Mouse (Mus musculus): Measurements from ENCODE around the gene Keg1.
A peak's percentile ranks its signal among the peaks of the same experiment; 100 is the strongest.
"Not testable (repeated sequence)": the region's sequence is repeated elsewhere in the genome, so short reads cannot be mapped to it uniquely, and the experiment has no call there.

Keg1 gene

DNA sequence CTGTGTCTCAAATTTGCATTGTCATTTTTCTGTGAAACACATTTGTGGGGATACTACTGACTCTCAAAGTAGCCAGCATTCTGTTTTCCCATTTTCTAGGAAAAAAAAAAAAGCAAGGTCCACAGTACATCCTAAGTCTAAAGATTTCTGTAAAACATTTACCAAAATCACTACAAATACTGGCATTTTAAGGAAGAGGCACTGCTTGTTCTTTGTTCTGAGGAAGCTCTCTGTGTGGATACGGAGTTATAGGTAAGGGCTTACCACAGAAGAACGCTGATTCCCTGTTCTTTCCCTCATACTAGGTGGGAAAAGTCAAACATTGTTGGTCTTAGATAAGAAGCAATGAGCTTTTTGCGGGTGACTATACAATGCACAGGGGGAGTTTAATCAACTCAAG, at the start of gene Keg1:
TSS of gene Keg1 (plus strand) at position 197 of the 400 bp plus-strand sequence.
- no peak for DNase-seq (ENCODE audit: low read depth, low spot score)

- no peak for DNase-seq (ENCODE audit: low read depth, low spot score)
Observed at GRCm38 (mm10) chr19:12649511-12649910, 46.1 kb upstream of the Keg1 start.

DNA sequence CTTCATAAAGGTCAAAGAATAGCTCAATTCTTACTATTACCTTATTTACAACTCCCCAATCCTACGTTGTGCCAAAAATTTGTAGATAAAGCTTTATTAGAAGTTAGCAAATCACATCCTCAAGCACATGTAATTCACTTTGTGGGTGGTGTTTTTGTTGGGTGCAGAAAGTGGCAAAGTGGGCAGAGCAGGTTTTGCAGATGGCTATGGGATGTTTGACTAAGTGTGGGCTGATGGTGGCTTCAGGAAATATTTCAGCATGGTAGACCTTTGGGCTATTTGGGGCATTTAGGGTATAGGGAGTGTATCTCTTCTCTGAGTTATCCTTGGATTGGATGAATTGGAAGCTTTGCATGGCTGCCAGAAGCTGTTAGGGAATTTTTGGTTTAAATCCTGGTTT, 29.4 kb upstream of the Keg1 start:
- no peak for DNase-seq (ENCODE audit: low read depth, low spot score)

- not testable (repeated sequence) for DNase-seq (ENCODE audit: low read depth, low spot score)
Observed at GRCm38 (mm10) chr19:12668601-12669000, 27.0 kb upstream of the Keg1 start.

GRCm38 (mm10) chr19:12670139-12670538, 25.4 kb upstream of the Keg1 start, which contains the start of gene Olfr1442:
Olfr1442 (plus strand) TSS chr19:12670439.
- DNase-seq (ENCODE audit: low read depth, low spot score), result no peak

- DNase-seq (ENCODE audit: low read depth, low spot score), result no peak
Observed at GRCm38 (mm10) chr19:12671051-12671450, 24.5 kb upstream of the Keg1 start.

DNA sequence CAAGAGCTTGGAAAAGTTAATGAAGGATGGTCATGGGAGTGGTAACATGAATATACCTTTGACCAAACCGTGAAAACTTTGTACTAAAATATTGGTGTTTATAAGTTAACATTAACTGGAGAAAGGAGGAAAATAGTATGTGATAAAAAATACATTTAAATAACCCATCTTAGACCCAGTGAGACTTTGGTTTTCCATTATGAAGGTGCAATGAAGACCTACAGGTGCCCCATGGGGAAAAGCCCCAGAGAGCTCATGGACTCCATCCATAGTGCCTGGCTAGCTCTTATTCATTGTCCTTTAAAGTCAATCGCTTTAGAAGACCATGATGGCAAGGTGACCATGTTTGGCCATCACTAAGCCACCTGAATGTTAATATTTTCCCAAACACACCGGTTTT, 17.8 kb upstream of the Keg1 start, which contains the start of gene Olfr1443:
TSS of gene Olfr1443 (plus strand) at position 301 of the 400 bp plus-strand sequence.
- no peak for DNase-seq (ENCODE audit: low read depth, low spot score)

DNA sequence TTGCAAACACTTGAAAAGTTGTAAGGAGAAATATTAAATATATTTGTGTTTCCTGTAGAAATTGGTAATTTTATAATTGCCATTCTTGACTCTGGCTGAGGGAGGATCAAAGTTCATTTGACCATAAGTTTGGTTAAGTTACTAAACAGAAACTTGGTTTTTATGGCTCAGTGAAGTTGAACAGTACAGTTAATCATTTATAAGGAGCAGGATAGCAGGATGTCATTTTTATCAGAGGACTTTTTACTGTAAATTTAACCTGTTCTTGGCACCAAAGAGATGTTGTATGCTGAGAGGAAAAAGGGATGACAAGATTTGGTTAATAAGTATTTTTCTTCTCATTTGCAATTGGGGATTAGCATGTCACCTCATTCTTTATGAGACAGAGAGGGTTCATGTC, 10.9 kb upstream of the Keg1 start:
- no peak for DNase-seq (ENCODE audit: low read depth, low spot score)

- DNase-seq (ENCODE audit: low read depth, low spot score), result no peak
Observed at GRCm38 (mm10) chr19:12685231-12685630, 10.4 kb upstream of the Keg1 start.

- DNase-seq (ENCODE audit: low read depth, low spot score), result no peak
Observed at GRCm38 (mm10) chr19:12696221-12696620, 635 bp downstream of the Keg1 start.

DNA sequence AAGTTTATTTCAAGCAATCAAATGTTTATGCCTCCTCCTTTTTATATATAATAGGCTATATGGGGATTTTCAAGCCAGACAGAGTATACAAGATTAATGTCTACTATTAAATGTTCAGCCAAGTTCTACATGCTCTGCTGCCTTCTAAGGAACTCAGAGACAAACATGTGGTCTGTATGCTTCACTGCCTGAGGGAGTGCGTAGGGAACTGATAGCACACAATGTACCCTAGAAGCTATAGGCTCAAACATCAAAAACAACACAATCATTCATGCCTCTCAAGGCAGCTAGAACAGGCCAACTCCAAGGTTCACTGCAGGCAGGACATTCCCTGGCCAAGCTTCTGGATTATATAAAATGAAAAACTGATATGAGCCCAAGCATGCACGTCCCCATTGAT, 12.9 kb downstream of the Keg1 start:
- no peak for DNase-seq (ENCODE audit: low read depth, low spot score)

DNA sequence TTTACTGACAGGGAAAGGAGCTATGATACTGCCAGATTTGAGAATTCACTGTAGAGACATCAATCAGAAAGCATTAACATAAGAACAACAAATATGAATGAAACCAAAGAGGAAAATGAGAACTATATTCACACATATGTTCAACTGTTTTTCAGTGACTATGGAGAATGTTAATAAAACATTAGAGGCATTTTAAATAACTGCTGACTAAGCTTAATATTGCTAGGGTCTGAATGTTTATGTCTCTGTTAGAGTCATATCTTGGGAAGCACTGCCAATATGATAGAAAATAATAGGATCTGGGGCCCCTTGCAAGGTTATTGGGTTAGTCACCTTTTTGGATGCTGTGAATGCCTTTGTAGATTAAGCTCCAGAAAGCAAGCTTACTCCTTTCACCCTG, 13.4 kb downstream of the Keg1 start:
- DNase-seq (ENCODE audit: low read depth, low spot score), result no peak

DNA sequence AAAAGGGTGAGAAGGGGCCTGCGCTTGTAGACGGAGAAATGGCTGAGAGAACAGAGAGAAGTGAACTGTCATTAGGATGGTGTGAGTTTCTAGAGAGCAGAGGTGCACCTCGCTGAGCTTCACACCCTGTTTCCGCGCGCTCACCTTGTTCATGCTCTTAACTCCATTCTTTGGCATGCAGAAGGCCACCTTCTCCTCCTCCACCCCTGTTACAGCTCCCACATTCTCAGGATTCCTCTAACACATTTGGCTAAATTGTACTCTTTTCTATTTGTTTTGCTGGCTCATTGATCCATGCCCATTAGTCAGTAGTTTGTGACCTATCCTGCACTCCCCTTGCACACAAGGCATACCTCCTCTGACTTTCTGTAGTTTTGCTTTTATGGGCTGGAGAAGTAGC, 23.6 kb downstream of the Keg1 start:
- no peak for DNase-seq (ENCODE audit: low read depth, low spot score)

DNA sequence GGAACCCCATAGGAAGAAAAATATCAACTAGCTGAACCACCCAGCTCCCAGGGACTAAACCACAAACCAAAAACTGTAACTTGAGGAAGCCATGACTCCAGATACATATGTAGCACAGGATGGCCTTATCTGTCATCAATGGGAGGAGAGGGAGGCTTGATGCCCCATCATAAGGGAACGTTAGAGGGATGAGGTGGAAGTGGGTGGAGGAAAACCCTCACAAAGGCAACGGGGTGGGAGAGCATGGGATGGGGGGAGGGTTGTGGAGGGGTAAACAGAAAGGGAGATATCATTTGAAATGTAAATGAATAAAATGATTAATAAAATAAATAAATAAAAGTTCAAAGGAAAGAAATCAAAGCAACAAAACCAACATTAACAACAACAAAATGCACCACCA, 24.9 kb downstream of the Keg1 start:
- DNase-seq (ENCODE audit: low read depth, low spot score), result no peak

- DNase-seq (ENCODE audit: low read depth, low spot score), result not testable (repeated sequence)
Observed at GRCm38 (mm10) chr19:12720919-12721318, 25.3 kb downstream of the Keg1 start.

GRCm38 (mm10) chr19:12721596-12721995, 26.0 kb downstream of the Keg1 start:
- not testable (repeated sequence) for DNase-seq (ENCODE audit: low read depth, low spot score)

DNA sequence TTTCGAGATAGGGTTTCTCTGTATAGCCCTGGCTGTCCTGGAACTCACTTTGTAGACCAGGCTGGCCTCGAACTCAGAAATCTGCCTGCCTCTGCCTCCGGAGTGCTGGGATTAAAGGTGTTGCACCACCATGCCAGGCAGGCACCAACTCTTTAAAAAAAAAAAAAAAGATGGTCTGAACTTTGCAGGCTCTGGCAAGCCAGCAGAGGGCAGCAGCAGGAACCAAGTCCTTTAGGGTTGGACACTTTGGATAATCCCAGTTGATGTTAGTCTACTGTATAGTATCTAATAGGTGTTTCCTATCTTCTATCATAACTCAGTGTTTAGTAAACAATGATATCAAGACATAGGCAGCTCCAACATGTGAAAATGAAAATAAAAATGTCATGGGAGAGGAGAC, 26.7 kb downstream of the Keg1 start:
- peak; percentile 70 for DNase-seq (ENCODE audit: low read depth, low spot score)

GRCm38 (mm10) chr19:12725851-12726250, 30.3 kb downstream of the Keg1 start:
- no peak for DNase-seq (ENCODE audit: low read depth, low spot score)

- DNase-seq (ENCODE audit: low read depth, low spot score), result no peak
Observed at GRCm38 (mm10) chr19:12731036-12731435, 35.5 kb downstream of the Keg1 start.

DNA sequence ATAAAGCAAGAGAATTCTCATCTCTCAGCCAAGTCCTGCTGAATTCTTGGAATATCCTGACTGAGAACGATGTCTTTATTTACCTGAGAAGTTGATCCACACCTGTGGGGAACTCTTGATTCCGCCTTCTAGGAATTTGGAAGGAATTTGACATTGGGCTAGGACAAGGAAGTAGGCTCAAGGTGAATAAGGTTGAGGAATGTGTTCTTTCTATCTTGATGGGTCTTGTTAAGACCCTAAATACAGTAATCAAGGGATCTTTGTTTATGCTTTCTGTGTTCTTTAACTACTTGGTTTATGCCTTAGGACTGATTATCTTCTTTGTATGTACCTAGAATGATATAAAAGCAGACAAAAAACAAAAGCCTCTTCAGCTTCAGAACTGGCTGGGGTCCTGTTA, 36.4 kb downstream of the Keg1 start:
- DNase-seq (ENCODE audit: low read depth, low spot score), result no peak

- DNase-seq (ENCODE audit: low read depth, low spot score), result no peak
Observed at GRCm38 (mm10) chr19:12756286-12756685, 60.7 kb downstream of the Keg1 start.

DNA sequence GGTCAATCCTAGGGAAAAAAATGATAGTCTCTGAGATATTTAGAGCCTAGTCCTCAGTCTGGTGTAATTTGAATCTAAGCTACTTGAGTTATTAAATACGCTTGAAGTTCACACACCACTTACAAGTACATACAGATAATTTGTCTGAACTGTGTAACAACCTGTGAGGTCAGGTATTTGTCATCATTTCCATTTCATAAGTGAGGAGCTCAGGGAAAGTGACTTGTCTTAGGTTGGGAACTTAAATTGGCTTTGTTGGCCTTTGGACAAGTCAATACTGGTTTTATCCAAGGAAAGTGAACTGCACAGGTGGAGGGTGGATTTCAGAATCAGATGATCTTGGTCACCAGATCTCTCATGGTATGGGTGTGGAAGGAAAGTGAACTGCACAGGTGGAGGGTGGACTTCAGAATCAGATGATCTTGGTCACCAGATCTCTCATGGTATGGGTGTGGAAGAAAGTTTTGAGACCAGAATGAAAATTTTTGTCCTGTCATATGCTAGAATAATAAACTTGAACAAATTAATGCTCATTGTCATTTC, 63.4 kb downstream of the Keg1 start:
- no peak for DNase-seq (ENCODE audit: low read depth, low spot score)

GRCm38 (mm10) chr19:12759656-12760055, 64.1 kb downstream of the Keg1 start:
- DNase-seq (ENCODE audit: low read depth, low spot score), result peak; percentile 34

Measured in 3T3-L1 (cell line).